Mouse (Mus musculus): ENCODE measurements at regions not wholly inside any gene's neighbourhood (a gene's known extent, or its start where the extent isn't known, plus 50 kb on each side); places are given as distances from the start of the nearest gene placed in this dataset.

DNA sequence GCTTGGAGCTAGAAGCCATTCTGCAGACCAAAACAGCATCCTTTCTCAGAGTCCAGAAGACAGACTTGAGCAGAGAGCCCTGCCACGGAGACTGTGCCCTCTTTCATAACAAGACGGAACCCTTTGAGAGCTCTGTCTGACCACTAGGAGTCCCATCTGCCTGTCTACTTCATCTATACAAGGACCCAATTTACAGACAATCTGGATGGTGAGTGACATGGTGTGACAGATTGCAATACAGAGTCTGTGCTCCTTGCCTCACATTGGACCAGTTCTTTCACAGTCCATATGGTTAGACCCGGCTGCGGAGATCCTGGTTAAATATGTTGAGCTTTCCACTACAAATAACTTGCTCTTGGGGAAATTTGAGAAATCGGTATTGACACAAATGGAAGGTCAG, 410.9 kb downstream of the Gxylt1 start:
- Histone ChIP-seq H3K4me1 (ENCODE audit: control insufficient read depth, insufficient read depth, low read length) (no peaks in the 10 kb centered on the region), H3K27ac (ENCODE audit: control insufficient read depth, insufficient read depth, low read depth, low read length) (no peak overlapping the region), H3K36me3 (ENCODE audit: control insufficient read depth, insufficient read depth, low read length) (no peaks in the 10 kb centered on the region), H3K4me3 (ENCODE audit: control insufficient read depth, low read depth, low read length) (no peak overlapping the region), H3K27me3 (ENCODE audit: control insufficient read depth, insufficient read depth, low read length) (no peaks in the 10 kb centered on the region)
- TF ChIP-seq POLR2A (IDR thresholded peaks at IDR 0.05; ENCODE audit: control insufficient read depth, low read depth, low read length) (no peak), CTCF (IDR thresholded peaks at IDR 0.05; ENCODE audit: control insufficient read depth, insufficient read depth, insufficient replicate concordance, low read depth, low read length) (no peak)

DNA sequence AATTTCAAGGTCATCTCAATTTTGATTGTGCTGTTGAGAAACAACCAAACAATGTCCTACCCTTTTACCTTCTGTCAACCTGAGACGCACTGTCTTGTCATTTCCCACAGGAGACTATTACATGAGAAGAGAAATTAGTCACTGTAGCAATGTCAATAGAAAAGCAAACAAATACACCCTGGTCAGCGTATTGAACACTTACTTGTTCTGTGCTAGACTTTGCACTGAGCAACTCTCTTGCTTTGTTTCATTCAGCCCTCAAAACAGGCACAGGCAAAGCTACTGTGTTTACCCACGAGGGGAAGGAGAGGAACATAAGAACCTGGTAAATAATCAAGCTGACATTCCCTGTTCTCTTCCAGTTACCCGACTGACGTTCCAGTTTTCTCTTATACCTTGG, 424.1 kb downstream of the Gxylt1 start:
- H3K27ac ChIP-seq (ENCODE audit: control insufficient read depth, insufficient read depth, low read depth, low read length), result no peak overlapping the region
- no peaks in the 10 kb centered on the region for H3K36me3 ChIP-seq (ENCODE audit: control insufficient read depth, insufficient read depth, low read length)
- H3K4me1 ChIP-seq (ENCODE audit: control insufficient read depth, insufficient read depth, low read length), result no peaks in the 10 kb centered on the region
- H3K4me3 ChIP-seq (ENCODE audit: control insufficient read depth, low read depth, low read length), result no peak overlapping the region
- TF ChIP-seq CTCF (IDR thresholded peaks at IDR 0.05; ENCODE audit: control insufficient read depth, insufficient read depth, insufficient replicate concordance, low read depth, low read length) (no peak), POLR2A (IDR thresholded peaks at IDR 0.05; ENCODE audit: control insufficient read depth, low read depth, low read length) (no peak)
- H3K27me3 ChIP-seq (ENCODE audit: control insufficient read depth, insufficient read depth, low read length), result no peaks in the 10 kb centered on the region

DNA sequence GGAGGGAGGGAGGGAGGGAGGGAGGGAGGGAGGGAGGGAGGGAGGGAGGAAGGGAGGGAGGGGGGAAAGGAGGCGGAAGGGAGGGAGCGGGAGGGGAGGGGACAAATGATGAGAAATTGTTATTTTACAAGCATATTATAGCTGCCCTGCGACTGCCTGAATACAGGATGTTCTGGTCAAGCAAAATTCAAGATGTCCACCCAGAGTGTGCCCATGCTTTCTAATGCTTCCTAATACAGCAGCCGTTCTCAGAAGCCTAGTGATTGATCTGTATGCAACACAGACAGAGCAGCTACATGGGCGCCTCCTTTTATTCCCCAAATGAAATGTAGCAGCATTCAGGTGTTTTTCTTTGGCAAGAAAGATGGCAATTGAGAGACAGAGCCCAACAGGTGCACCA, 434.9 kb downstream of the Gxylt1 start:
- no peaks in the 10 kb centered on the region for H3K27me3 ChIP-seq (ENCODE audit: control insufficient read depth, insufficient read depth, low read length)
- TF ChIP-seq POLR2A (IDR thresholded peaks at IDR 0.05; ENCODE audit: control insufficient read depth, low read depth, low read length), result no peak
- TF ChIP-seq CTCF (IDR thresholded peaks at IDR 0.05; ENCODE audit: control insufficient read depth, insufficient read depth, insufficient replicate concordance, low read depth, low read length), result no peak
- H3K27ac ChIP-seq (ENCODE audit: control insufficient read depth, insufficient read depth, low read depth, low read length), result no peak overlapping the region

DNA sequence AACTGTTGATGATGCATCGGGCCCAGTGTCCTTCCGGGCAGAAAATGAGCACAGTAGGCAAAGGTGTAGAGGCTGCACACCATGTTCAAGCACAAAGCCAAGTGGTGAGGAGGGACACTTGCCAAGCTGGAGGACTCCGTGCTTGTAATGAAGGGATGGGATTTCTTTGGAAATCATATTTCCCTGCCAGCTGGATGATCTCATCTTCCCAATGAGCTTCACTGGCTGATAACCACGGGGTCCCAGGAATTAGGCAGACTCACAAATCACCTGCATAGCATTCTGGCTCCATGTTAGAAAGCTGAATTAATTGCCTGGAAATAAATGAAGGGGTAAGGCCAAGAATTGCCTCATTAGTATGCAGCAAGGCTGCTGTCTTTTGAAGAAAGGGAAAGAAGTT, 435.4 kb downstream of the Gxylt1 start:
- Histone ChIP-seq H3K4me1 (ENCODE audit: control insufficient read depth, insufficient read depth, low read length) (no peaks in the 10 kb centered on the region), H3K4me3 (ENCODE audit: control insufficient read depth, low read depth, low read length) (no peak overlapping the region), H3K27me3 (ENCODE audit: control insufficient read depth, insufficient read depth, low read length) (no peaks in the 10 kb centered on the region), H3K36me3 (ENCODE audit: control insufficient read depth, insufficient read depth, low read length) (no peaks in the 10 kb centered on the region), H3K27ac (ENCODE audit: control insufficient read depth, insufficient read depth, low read depth, low read length) (no peak overlapping the region)
- no peak for TF ChIP-seq POLR2A (IDR thresholded peaks at IDR 0.05; ENCODE audit: control insufficient read depth, low read depth, low read length)
- no peak for TF ChIP-seq CTCF (IDR thresholded peaks at IDR 0.05; ENCODE audit: control insufficient read depth, insufficient read depth, insufficient replicate concordance, low read depth, low read length)

More for the DNA sequence above, 434.9 kb downstream of the Gxylt1 start:
- H3K4me1 ChIP-seq (ENCODE audit: control insufficient read depth, insufficient read depth, low read length), result no peaks in the 10 kb centered on the region
- no peaks in the 10 kb centered on the region for H3K36me3 ChIP-seq (ENCODE audit: control insufficient read depth, insufficient read depth, low read length)
- no peak overlapping the region for H3K4me3 ChIP-seq (ENCODE audit: control insufficient read depth, low read depth, low read length)

DNA sequence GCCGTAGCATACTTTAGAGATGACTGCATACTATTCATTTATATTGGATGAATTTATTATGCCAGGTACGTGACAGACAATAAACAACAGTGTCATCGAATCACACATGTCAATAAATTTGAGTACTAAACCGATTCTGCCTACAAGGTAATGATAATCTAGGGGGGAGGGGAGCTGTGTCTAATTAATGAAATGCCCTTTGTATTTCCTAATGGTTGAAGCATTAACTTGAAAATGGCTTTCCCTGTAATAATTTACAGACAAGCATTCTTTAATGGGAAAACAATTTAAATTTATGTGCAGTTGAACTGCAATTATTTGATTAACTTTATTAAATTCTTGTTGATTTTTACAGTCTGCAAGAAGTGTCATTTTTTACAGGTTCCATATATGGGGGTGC, 429.5 kb downstream of the Pdzrn4 start:
- Histone ChIP-seq H3K36me3 (ENCODE audit: control insufficient read depth, insufficient read depth, low read length) (no peaks in the 10 kb centered on the region), H3K4me3 (ENCODE audit: control insufficient read depth, low read depth, low read length) (no peak overlapping the region), H3K4me1 (ENCODE audit: control insufficient read depth, insufficient read depth, low read length) (peaks cover 2% of the 10 kb centered on the region; the same call in 1 of the 2 replicates), H3K27ac (ENCODE audit: control insufficient read depth, insufficient read depth, low read depth, low read length) (no peak overlapping the region), H3K27me3 (ENCODE audit: control insufficient read depth, insufficient read depth, low read length) (no peaks in the 10 kb centered on the region)
- TF ChIP-seq POLR2A (IDR thresholded peaks at IDR 0.05; ENCODE audit: control insufficient read depth, low read depth, low read length), result no peak
- no peak for TF ChIP-seq CTCF (IDR thresholded peaks at IDR 0.05; ENCODE audit: control insufficient read depth, insufficient read depth, insufficient replicate concordance, low read depth, low read length)
